ENCODE assay signal across 9 mouse cellular contexts in the genomic region with DNA sequence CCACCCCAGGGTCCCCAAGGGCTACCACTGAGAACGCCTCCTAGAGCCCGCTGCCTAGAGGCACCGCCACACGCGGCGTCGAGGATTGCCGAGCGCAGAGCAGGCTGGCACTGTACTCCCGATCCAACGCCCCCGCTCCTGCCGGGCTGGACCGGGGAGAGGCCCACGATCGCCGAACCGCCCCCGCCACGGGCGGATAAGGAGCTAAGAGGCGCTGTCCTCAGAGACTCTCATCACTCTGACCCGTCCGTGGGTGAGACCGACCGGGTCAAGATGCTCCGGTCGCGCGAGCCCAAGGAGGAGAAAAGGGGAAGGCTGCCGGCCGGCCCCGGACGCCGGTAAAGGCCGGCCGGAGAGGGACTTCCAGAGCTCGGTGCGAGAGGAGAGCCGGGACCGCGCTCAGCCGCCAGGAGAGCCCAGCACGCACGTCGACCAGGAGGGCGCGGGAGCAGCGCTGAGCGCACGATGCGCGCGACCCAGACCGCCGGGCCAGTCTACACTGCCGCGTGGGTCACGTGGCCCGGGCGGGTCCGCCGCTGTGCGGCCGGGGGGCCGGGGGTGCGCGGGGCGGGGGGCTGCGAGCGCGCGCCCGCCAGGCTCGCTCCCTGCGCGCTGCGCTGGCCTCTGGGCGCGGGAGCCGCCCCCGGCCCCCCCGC. TPM values are rescaled to one million over a fixed set of nuclear protein-coding genes. Genes with fewer than 3 reads are reported as not detected.
DNase-seq lines count a peak whose midpoint lies in the region; ATAC-seq and TF ChIP-seq lines count a peak whose summit lies in the region.
"Had no signal": no experiment of that assay in that cellular context is flagged by ENCODE, and none has a peak within 500 bp of the region (broad histone marks: within the 10 kb centered on the region; RNA-seq: fewer than 3 reads in every experiment).

A gene (plus strand): TSS at position 354 of the 656 bp plus-strand sequence.

- intact Hi-C loops in gastrocnemius, postnatal 36 days (cut with DNase I) = loop anchor here (10.0 kb wide), 1 partner anchor 184 kb away; a partner anchor contains a TSS

- H3K4me1 ChIP-seq in heart, embryonic 10.5 days = peaks cover 22% of the 10 kb centered on the region
- H3K4me1 ChIP-seq in ES-E14 (ENCODE audit: control insufficient read depth in 2 of 2, insufficient read depth in 2 of 2, low read length in 2 of 2, poor library complexity in 1 of 2) = peaks cover 0 to 3% of the 10 kb centered on the region in 2 experiments; a peak in 1 of 4 replicates
- H3K4me1 ChIP-seq in hindbrain, embryonic 10.5 days (replicated peaks) = peaks cover 26% of the 10 kb centered on the region
- H3K4me1 ChIP-seq in lung, postnatal 0 days (ENCODE audit: insufficient read depth, low read depth, low read length) = no peaks in the 10 kb centered on the region

- in situ Hi-C loops in ES-E14 (cut with MboI; ENCODE audit: low sequenced_read_pairs in 2 of 2, unreplicated experiment in 2 of 2) = no loop called here

- peak within 1 kb of the TSS; percentile 67 for H3K27ac ChIP-seq in heart, embryonic 10.5 days
- no peak within 1 kb of the TSS for H3K27ac ChIP-seq in ES-E14 (ENCODE audit: insufficient read depth, low read depth, low read length, poor library complexity, severe bottlenecking)
- H3K27ac ChIP-seq in hindbrain, embryonic 10.5 days = peak within 1 kb of the TSS; percentile 31; the same call in 1 of the 2 replicates
- H3K27ac ChIP-seq in lung, postnatal 0 days (ENCODE audit: low read length) = peak within 1 kb of the TSS; percentile 72
- H3K27ac ChIP-seq: heart, adult 2 months had no signal

- ATAC-seq in lung, postnatal 0 days = peak; percentile 72

- H3K4me2 ChIP-seq in lung, postnatal 0 days (replicated peaks; ENCODE audit: low read depth, low read length) = peak within 1 kb of the TSS; percentile 61

- H3K9ac ChIP-seq in ES-E14 (ENCODE audit: insufficient read depth, low read depth, low read length, poor library complexity, severe bottlenecking) = peak within 1 kb of the TSS; percentile 64
- peak within 1 kb of the TSS; percentile 66 for H3K9ac ChIP-seq in lung, postnatal 0 days (replicated peaks; ENCODE audit: low read depth)

- DNase-seq in heart, embryonic 10.5 days (ENCODE audit: low spot score) = no peak
- no peak for DNase-seq in heart, adult 11 months
- DNase-seq in ES-E14 (ENCODE audit: low read depth, low spot score) = no peak
- DNase-seq in hindbrain, embryonic 10.5 days (ENCODE audit: low spot score) = peak; percentile 45
- DNase-seq in lung, postnatal 0 days (ENCODE audit: low spot score) = peak; percentile 59
- DNase-seq in frontal cortex, postnatal 25 days (ENCODE audit: low spot score in 2 of 2) = no peak
- no peak for DNase-seq in gastrocnemius, postnatal 36 days
- no peak for DNase-seq in thymus, postnatal 0 days (ENCODE audit: low spot score)

- no peaks in the 10 kb centered on the region for H3K9me3 ChIP-seq in heart, embryonic 10.5 days
- H3K9me3 ChIP-seq in ES-E14 (ENCODE audit: control insufficient read depth, insufficient read depth, low read depth, low read length) = no peaks in the 10 kb centered on the region
- H3K9me3 ChIP-seq in hindbrain, embryonic 10.5 days = no peaks in the 10 kb centered on the region
- no peaks in the 10 kb centered on the region for H3K9me3 ChIP-seq in lung, postnatal 0 days (ENCODE audit: low read length)

- no peak for TF ChIP-seq CTCF in lung, postnatal 0 days (IDR thresholded peaks at IDR 0.05)

- peaks cover 100% of the 10 kb centered on the region for H3K27me3 ChIP-seq in heart, embryonic 10.5 days (ENCODE audit: insufficient read depth, poor library complexity, severe bottlenecking)
- peaks cover 100% of the 10 kb centered on the region for H3K27me3 ChIP-seq in hindbrain, embryonic 10.5 days (ENCODE audit: insufficient read depth, poor library complexity, severe bottlenecking)
- peaks cover 32% of the 10 kb centered on the region; the same call in 1 of the 2 replicates for H3K27me3 ChIP-seq in lung, postnatal 0 days (replicated peaks; ENCODE audit: insufficient read depth, low read length)

- TF ChIP-seq EP300 in lung, postnatal 0 days (IDR thresholded peaks at IDR 0.05) = no peak

- WGBS in heart, embryonic 10.5 days = 2% methylated on average over 57 of the region's 83 CpGs
- 1% methylated on average over 81 of the region's 83 CpGs for WGBS in hindbrain, embryonic 10.5 days
- 4% methylated on average over 32 of the region's 83 CpGs for WGBS in lung, postnatal 0 days

- peak within 1 kb of the TSS; percentile 56 for H3K4me3 ChIP-seq in heart, embryonic 10.5 days
- H3K4me3 ChIP-seq in ES-E14 (ENCODE audit: insufficient read depth in 1 of 2, low read depth in 1 of 2, low read length in 2 of 2, poor library complexity in 1 of 2, severe bottlenecking in 1 of 2) = peak within 1 kb of the TSS; percentile 69 to 70
- H3K4me3 ChIP-seq in hindbrain, embryonic 10.5 days = peak within 1 kb of the TSS; percentile 52
- peak within 1 kb of the TSS; percentile 45 for H3K4me3 ChIP-seq in lung, postnatal 0 days (ENCODE audit: low read depth, low read length)
- H3K4me3 ChIP-seq: heart, adult 2 months had no signal

- no peaks in the 10 kb centered on the region for H3K36me3 ChIP-seq in heart, embryonic 10.5 days
- H3K36me3 ChIP-seq in ES-E14 (ENCODE audit: control insufficient read depth, insufficient read depth, low read length, poor library complexity, severe bottlenecking) = no peaks in the 10 kb centered on the region
- no peaks in the 10 kb centered on the region for H3K36me3 ChIP-seq in hindbrain, embryonic 10.5 days
- H3K36me3 ChIP-seq in lung, postnatal 0 days (ENCODE audit: insufficient read depth, low read length) = no peaks in the 10 kb centered on the region

TF ChIP-seq in ES-E14, 5 proteins besides CTCF, POLR2A, EP300 and RAD21:
- TF ChIP-seq ZC3H11A (IDR thresholded peaks at IDR 0.05; ENCODE audit: borderline replicate concordance, low read depth, low read length) = no peak
- TF ChIP-seq HCFC1 (IDR thresholded peaks at IDR 0.05; ENCODE audit: borderline replicate concordance, insufficient read depth, low read length) = no peak

RNA-seq across cellular contexts. Expression of the gene that starts here (rescaled TPM):
- 3.5 and 5.3 TPM in 2 replicates for polyA plus RNA-seq in heart, embryonic 10.5 days (2016; fragmentation: Nextera tagmentation; extraction: Ambion mirVana)
- total RNA-seq in ES-E14 (2012; rRNA removed) = 1.6 and 2.9 TPM in 2 replicates
- polyA plus RNA-seq in hindbrain, embryonic 10.5 days (2016; fragmentation: Nextera tagmentation; extraction: Ambion mirVana) = 0.46 and 1.6 TPM in 2 replicates
- 551 and 593 TPM in 2 replicates for polyA plus RNA-seq in lung, postnatal 0 days (2015; fragmentation: Nextera tagmentation; extraction: Ambion mirVana)
- total RNA-seq in gastrocnemius, postnatal 36 days (2021) = not detected
- polyA plus RNA-seq in thymus, postnatal 0 days (2015; fragmentation: Nextera tagmentation; extraction: Ambion mirVana) = 3.6 and 5.2 TPM in 2 replicates

Comparison
In these comparisons a context has a peak if more than half of its experiments do, and no peak if none do; other contexts are left out.
1. RNA of the gene that starts here (polyA plus RNA-seq): 551 to 593 TPM in lung, postnatal 0 days; 3.5 to 5.3 TPM in heart, embryonic 10.5 days, 3.6 to 5.2 TPM in thymus, postnatal 0 days and 0.46 to 1.6 TPM in hindbrain, embryonic 10.5 days; every median in the first group is over 10 times any median in the second.
2. DNase-seq: peak in hindbrain, embryonic 10.5 days (single experiment) and lung, postnatal 0 days (single experiment); none in heart, embryonic 10.5 days (single experiment), heart, adult 11 months (single experiment), ES-E14 (single experiment), frontal cortex, postnatal 25 days (0 of 2), gastrocnemius, postnatal 36 days (0 of 2) and thymus, postnatal 0 days (single experiment).
3. Peak in every context shown above with its lines, with median percentiles within 50 percentile points of each other: H3K4me3 ChIP-seq.